Mouse (Mus musculus) forebrain, embryonic 11.5 days (tissue): ENCODE data around the gene Klf5. TPM values are rescaled to one million over a fixed set of nuclear protein-coding genes. Genes with fewer than 3 reads are reported as not detected.

Experiments
- ATAC-seq: fragments of 200-750 bp; cut with Nextera tagmentation; replicated peaks from 2 replicates; pipeline ENCODE4 v1.8.0; 2017; ENCODE audit warnings: moderate TSS enrichment; ENCODE audit not compliant: low FRiP score
- DNase-seq: peaks from one replicate; pipeline ENCODE4 v3.0.0-alpha.2; 2017; ENCODE audit warnings: low spot score
- H3K27ac ChIP-seq: fragments of 300-500 bp; sonication (generic); 2 replicates; pipeline ENCODE4 v1.5.1; 2014; ENCODE audit warnings: low read depth, low read length
- H3K27me3 ChIP-seq: fragments of 300-500 bp; sonication (generic); 2 replicates; pipeline ENCODE4 v1.6.1; 2014; ENCODE audit warnings: mild to moderate bottlenecking, low read length, mixed read lengths; ENCODE audit not compliant: control insufficient read depth, insufficient read depth
- H3K36me3 ChIP-seq: fragments of 300-500 bp; sonication (generic); 2 replicates; pipeline ENCODE4 v1.6.1; 2014; ENCODE audit warnings: mild to moderate bottlenecking, low read length, moderate library complexity, mixed read lengths; ENCODE audit not compliant: control insufficient read depth, insufficient read depth
- H3K4me1 ChIP-seq: fragments of 300-500 bp; sonication (generic); replicated peaks from 2 replicates; pipeline ENCODE4 v1.6.1; 2014; ENCODE audit warnings: low read length, mixed read lengths; ENCODE audit not compliant: control insufficient read depth, insufficient read depth
- H3K4me2 ChIP-seq: fragments of 300-500 bp; sonication (generic); 2 replicates; pipeline ENCODE4 v1.6.1; 2014; ENCODE audit warnings: low read depth, mild to moderate bottlenecking, low read length, moderate library complexity, mixed read lengths; ENCODE audit not compliant: severe bottlenecking
- H3K4me3 ChIP-seq: fragments of 300-500 bp; sonication (generic); 2 replicates; pipeline ENCODE4 v1.5.1; 2014; ENCODE audit warnings: low read depth, low read length
- H3K9ac ChIP-seq: fragments of 300-500 bp; sonication (generic); 2 replicates; pipeline ENCODE4 v1.6.1; 2014; ENCODE audit warnings: low read length
- H3K9me3 ChIP-seq: fragments of 300-500 bp; sonication (generic); 2 replicates; pipeline ENCODE4 v1.6.1; 2016; ENCODE audit warnings: low read length, mixed read lengths; ENCODE audit not compliant: control insufficient read depth
- WGBS: fragments of 180-500 bp; shearing (Covaris S2); extraction: QIAGEN DNeasy Blood & Tissue Kit; methylation state at CpG from one replicate; pipeline ENCODE4 v1.1.7; 2014; 5-methylcytosine and 5-hydroxymethylcytosine counted together
- polyA plus RNA-seq: library from polyadenylated mRNA; unstranded; fragments of >200 nt; fragmentation: Nextera tagmentation; extraction: Ambion mirVana; gene quantifications from 2 replicates; pipeline ENCODE4 v1.2.1, GENCODE M21; 2014

Klf5 gene
- polyA plus RNA-seq, 1 experiment from 2014 or later = 1.9 TPM

DNA sequence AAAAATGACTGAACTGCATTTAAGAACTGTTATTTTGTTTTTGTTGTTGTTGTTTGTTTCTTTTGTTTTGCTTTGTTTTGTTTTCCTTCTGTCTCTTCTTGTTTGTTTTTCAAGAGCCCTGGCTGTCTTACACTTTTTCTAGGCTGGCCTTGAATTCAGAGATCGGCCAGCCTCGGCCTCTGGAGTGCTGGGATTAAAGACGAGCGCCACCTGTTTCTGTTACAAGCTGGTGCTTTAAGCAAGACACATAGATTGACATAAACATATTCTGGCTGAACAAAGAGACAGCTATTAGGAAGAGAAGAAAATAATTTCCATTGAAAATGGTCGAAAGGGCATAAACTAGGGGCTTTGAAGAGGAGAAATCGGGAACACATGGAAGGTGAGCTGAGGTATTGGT lies 51.1 kb downstream of the Klf5 start:
- Histone ChIP-seq H3K4me2 (no peak overlapping the region), H3K36me3 (no peaks in the 10 kb centered on the region), H3K9me3 (no peaks in the 10 kb centered on the region), H3K4me1 (no peaks in the 10 kb centered on the region), H3K9ac (no peak overlapping the region), H3K27ac (no peak overlapping the region), H3K27me3 (no peaks in the 10 kb centered on the region), H3K4me3 (no peak overlapping the region)
- ATAC-seq = no peak
- WGBS = 78% methylated on average over 6 of the region's 6 CpGs
- DNase-seq = no peak

DNA sequence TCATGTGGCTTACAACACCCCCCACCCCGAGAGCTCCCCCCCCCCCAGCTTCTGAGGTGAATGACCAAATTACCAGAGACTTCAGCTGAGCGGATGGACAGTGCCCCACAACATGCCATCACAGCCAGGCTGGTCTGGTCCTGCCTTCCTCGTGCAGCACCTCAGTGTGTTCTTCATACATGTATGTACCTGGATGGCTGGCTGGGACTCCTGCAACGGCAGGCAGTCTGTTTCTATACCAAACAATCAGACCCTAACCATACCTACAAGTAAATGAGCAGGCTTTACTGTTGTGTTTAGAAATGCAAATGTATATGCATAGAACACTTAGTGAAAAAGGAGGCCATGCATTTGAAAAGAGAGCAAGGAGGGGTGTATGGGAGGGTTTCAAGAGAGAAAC lies 54.5 kb downstream of the Klf5 start:
- Histone ChIP-seq H3K9ac (no peak overlapping the region), H3K36me3 (no peaks in the 10 kb centered on the region), H3K27me3 (no peaks in the 10 kb centered on the region), H3K4me2 (no peak overlapping the region), H3K27ac (no peak overlapping the region), H3K4me1 (no peaks in the 10 kb centered on the region), H3K4me3 (no peak overlapping the region), H3K9me3 (no peaks in the 10 kb centered on the region)
- DNase-seq = no peak
- no peak for ATAC-seq
- WGBS = 55% methylated on average over 4 of the region's 4 CpGs

DNA sequence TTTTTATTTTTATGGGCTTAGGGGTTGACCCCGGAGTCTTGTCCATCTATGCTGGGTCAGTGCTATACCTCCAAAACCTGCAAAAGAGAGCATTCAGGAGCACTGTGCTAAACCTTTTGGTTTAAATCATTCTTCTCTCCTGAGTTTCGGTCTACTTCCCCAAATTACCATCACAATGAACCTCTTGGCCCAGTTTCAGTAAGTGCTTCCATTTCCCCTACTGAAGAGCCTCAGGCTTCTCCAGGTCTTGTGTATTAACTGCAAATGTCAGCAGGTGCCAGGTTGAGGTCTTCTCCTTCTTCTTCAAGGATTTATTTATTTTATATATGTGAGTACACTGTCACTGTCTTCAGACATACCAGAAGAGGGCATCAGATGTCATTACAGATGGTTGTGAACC lies 55.6 kb downstream of the Klf5 start:
- H3K36me3 ChIP-seq = no peaks in the 10 kb centered on the region
- H3K4me2 ChIP-seq = no peak overlapping the region
- no peaks in the 10 kb centered on the region for H3K4me1 ChIP-seq
- 69% methylated on average over 2 of the region's 2 CpGs for WGBS
- DNase-seq (no peak), ATAC-seq (no peak)
- no peak overlapping the region for H3K27ac ChIP-seq
- H3K9ac ChIP-seq = no peak overlapping the region
- no peak overlapping the region for H3K4me3 ChIP-seq
- H3K27me3 ChIP-seq = no peaks in the 10 kb centered on the region
- H3K9me3 ChIP-seq = no peaks in the 10 kb centered on the region

DNA sequence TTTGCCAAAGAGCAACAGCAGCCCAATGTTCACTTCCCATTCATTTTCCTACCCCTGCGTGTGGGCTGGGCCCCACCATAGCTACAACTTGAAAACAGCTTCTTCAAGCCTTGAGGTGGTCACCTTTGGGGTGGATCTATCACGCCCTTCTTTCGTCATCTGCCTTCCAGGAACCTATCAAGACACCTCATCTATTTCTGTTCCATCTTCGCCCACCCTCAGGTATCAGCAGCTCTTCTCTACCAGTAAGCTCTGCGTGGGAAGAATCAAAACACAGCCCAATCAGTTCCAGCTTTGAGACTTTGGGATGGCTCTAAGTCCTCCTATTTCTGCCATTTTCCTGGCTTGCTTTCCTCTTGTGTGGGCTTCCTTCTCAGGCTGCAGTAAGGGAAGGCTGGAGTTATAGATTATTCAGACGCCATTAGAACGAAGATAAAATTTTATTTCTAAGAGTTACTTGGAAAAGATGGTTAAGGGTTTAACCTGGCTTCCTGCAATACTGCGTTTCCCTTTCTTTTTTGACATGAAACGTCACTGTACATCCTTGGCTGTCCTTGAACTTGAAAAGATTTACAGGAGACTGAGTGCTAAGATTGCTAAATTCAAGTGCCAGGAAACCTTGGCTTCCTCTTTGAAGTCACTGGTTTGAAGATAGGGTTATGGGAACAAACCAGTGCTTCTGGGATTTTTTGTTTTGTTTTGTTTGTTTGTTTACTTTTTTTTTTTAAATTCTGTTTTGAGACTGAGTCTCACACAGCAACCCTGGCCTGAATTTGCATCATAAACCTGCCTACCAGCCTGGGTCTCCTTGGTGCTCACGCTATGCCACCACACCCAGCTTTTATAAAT lies 56.5 kb downstream of the Klf5 start:
- no peak for ATAC-seq
- H3K4me3 ChIP-seq = no peak overlapping the region
- no peak for DNase-seq
- no peak overlapping the region for H3K9ac ChIP-seq
- H3K27ac ChIP-seq = no peak overlapping the region
- 90% methylated on average over 10 of the region's 10 CpGs for WGBS
- H3K9me3 ChIP-seq = no peaks in the 10 kb centered on the region
- no peaks in the 10 kb centered on the region for H3K27me3 ChIP-seq
- no peak overlapping the region for H3K4me2 ChIP-seq
- H3K4me1 ChIP-seq = no peaks in the 10 kb centered on the region
- H3K36me3 ChIP-seq = no peaks in the 10 kb centered on the region

DNA sequence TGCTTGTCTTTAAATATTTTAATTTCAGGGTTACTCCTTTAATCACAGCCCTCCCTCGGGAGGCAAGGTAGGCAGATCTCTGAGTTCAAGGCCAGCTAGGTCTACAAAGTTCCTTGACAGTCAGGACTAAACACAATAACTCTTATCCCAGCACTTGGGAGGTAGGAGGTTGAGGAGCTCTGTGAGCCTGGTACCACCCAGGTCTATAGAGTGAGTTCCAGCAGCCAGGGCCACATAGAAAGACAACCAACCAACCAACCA lies 57.0 kb downstream of the Klf5 start:
- WGBS = 90% methylated on average over 1 of the region's 1 CpGs
- ATAC-seq (no peak), DNase-seq (no peak)
- Histone ChIP-seq H3K9ac (no peak overlapping the region), H3K4me3 (no peak overlapping the region), H3K4me2 (no peak overlapping the region), H3K36me3 (no peaks in the 10 kb centered on the region), H3K4me1 (no peaks in the 10 kb centered on the region), H3K27ac (no peak overlapping the region), H3K9me3 (no peaks in the 10 kb centered on the region), H3K27me3 (no peaks in the 10 kb centered on the region)

DNA sequence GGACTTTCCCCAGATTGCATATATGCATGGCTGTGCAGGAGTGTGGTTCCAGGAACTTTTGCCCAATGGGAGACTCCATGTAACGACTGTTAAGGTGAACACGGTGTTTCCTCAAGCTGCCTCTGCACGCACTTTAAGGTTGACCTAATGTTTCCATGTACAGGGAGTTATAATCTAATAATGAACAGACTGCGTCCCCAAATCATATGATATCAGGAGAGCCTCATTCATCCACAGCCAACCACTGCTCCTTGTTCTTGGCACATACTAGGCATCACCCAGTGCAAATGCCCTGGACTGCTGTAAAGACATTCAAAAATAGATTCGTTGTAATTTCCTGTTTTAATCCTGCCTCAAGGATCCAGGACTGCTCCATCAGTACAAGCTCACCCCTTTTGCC lies 64.5 kb downstream of the Klf5 start:
- whole genome bisulfite sequencing = 92% methylated on average over 5 of the region's 5 CpGs
- no peak overlapping the region for H3K9ac ChIP-seq
- DNase-seq = no peak
- H3K4me3 ChIP-seq = no peak overlapping the region
- H3K27me3 ChIP-seq = no peaks in the 10 kb centered on the region; the same call in 1 of the 2 replicates
- no peak overlapping the region for H3K4me2 ChIP-seq
- no peak overlapping the region for H3K27ac ChIP-seq
- H3K4me1 ChIP-seq = peaks cover 8% of the 10 kb centered on the region; the same call in 1 of the 2 replicates
- H3K36me3 ChIP-seq = no peaks in the 10 kb centered on the region
- ATAC-seq = no peak
- H3K9me3 ChIP-seq = no peaks in the 10 kb centered on the region

DNA sequence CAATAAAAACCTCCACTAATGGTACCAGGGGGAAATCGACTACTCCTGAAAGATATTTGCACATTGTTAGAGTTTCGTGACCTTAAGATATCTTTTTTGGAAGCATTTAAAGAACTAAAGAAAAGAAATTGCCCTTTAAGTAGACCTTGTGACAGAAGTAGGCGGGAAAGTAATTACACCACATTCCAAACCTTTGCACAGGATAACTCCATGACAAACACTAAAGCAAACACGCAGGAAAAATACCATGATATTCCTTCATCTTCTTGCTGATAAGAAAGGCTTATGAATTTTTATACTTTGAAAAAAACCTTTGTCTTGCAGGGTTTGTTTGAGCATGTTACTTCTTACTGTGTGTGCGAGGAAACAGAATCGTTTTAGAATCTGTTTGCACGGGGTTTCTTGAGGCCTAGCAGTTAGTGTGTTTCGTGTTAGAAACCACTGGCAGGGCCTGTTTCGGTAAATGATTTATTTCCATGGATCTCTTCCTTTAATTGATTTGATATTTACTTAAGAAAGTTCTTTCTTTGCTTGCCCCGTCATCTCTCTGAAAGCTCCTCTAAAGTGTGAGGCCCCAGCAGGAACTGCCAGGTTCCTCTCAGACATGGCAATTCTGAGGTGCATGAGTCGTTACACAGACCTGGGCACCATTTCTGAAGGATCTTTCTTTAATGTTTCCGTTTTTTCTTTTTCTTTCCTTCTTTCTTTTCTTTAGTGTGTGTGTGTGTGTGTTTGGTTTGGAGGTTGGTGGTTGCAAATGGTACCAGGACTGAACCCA lies 65.7 kb downstream of the Klf5 start:
- DNase-seq (no peak), ATAC-seq (no peak)
- WGBS = 81% methylated on average over 12 of the region's 12 CpGs
- H3K9me3 ChIP-seq = no peaks in the 10 kb centered on the region
- peaks cover 8% of the 10 kb centered on the region; the same call in 1 of the 2 replicates for H3K4me1 ChIP-seq
- H3K27me3 ChIP-seq = no peaks in the 10 kb centered on the region; the same call in 1 of the 2 replicates
- no peak overlapping the region for H3K4me2 ChIP-seq
- no peak overlapping the region for H3K27ac ChIP-seq
- H3K9ac ChIP-seq = no peak overlapping the region
- no peaks in the 10 kb centered on the region for H3K36me3 ChIP-seq
- H3K4me3 ChIP-seq = no peak overlapping the region
